Mouse (Mus musculus) testis, adult 2 months (tissue): ENCODE measurements around the gene Psmb2.

Source experiments
- CTCF ChIP-seq: fragments of 200-500 bp; IDR thresholded peaks from 2 replicates; pipeline ENCODE4 v1.5.1; 2012; ENCODE audit warnings: low read depth, mild to moderate bottlenecking, inconsistent platforms, low read length, moderate library complexity; ENCODE audit not compliant: control insufficient read depth, insufficient read depth, insufficient replicate concordance
- POLR2A ChIP-seq: fragments of 200-500 bp; IDR thresholded peaks from 2 replicates; pipeline ENCODE4 v1.6.1; 2012; ENCODE audit warnings: low read depth, mild to moderate bottlenecking, inconsistent platforms, low read length, moderate library complexity; ENCODE audit not compliant: control insufficient read depth

DNA sequence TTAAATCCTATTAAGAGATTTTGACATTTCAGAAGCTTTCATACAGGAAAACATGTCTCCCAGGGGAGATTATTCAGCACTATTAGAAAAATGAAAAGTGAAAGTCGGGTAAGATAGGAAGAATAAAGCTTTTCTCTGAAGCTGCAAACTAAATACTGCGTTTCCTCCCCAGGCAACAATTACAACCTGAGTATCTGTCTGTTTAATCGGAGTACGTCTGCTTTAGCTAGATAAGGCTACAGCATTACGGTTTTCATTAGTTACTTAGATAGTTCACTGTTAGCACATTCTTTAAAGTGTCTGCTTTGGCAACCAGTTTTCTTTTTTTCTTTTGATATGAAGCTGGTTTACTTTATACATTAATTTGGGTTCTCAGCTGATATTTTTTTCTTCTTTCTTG is 4.9 kb downstream of the Psmb2 start:
- TF ChIP-seq POLR2A (no peak), CTCF (no peak)
